ENCODE assay signal across 21 mouse cellular contexts in the genomic region with DNA sequence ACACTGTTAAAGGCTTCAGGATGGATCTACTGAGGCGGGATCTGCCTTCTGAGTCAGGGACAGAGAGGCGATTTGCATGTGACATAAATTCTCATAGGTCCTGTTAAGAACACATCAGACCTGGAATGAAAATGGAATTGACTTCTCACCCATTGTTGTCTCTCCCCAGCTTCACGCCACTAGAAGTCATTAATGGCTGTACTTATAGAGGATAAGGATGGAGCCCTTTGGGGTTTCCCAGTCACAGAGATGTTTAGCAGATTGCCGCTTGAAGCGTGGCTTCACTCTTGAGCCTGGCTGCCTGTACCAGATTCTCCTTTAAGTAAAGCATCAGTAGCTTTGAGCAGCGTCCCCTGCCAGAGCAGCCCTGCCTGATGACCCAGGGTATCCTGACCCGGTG.
DNase-seq lines count a peak whose midpoint lies in the region; ATAC-seq lines count a peak whose summit lies in the region.
"Had no signal": no experiment of that assay in that cellular context is flagged by ENCODE, and none has a peak within 500 bp of the region (broad histone marks: within the 10 kb centered on the region; RNA-seq: fewer than 3 reads in every experiment).

No protein-coding gene starts in this region.

- 76% methylated on average over 7 of the region's 7 CpGs for WGBS in forebrain, embryonic 13.5 days
- WGBS in forebrain, embryonic 14.5 days: 87% methylated on average over 7 of the region's 7 CpGs
- 37% methylated on average over 7 of the region's 7 CpGs for WGBS in midbrain, embryonic 13.5 days
- WGBS in midbrain, embryonic 10.5 days: 72% methylated on average over 7 of the region's 7 CpGs
- WGBS in midbrain, embryonic 16.5 days: 31% methylated on average over 7 of the region's 7 CpGs

- no peak overlapping the region for H3K4me2 ChIP-seq in forebrain, embryonic 13.5 days
- no peak overlapping the region for H3K4me2 ChIP-seq in forebrain, embryonic 14.5 days (ENCODE audit: low read length)
- no peak overlapping the region for H3K4me2 ChIP-seq in midbrain, embryonic 13.5 days (replicated peaks)
- no peak overlapping the region for H3K4me2 ChIP-seq in midbrain, embryonic 16.5 days (ENCODE audit: low read length)
- H3K4me2 ChIP-seq: embryonic facial prominence, embryonic 12.5 days; heart, embryonic 12.5 days had no signal

- no peak overlapping the region for H3K4me3 ChIP-seq in forebrain, embryonic 13.5 days
- H3K4me3 ChIP-seq in forebrain, embryonic 14.5 days (ENCODE audit: low read depth, low read length): no peak overlapping the region
- no peak overlapping the region for H3K4me3 ChIP-seq in midbrain, embryonic 13.5 days (replicated peaks)
- no peak overlapping the region for H3K4me3 ChIP-seq in midbrain, embryonic 10.5 days
- no peak overlapping the region for H3K4me3 ChIP-seq in midbrain, embryonic 16.5 days (ENCODE audit: low read depth, low read length)
- H3K4me3 ChIP-seq: embryonic facial prominence, embryonic 12.5 days; heart, embryonic 12.5 days had no signal

- no peak for DNase-seq in forebrain, embryonic 14.5 days (ENCODE audit: low spot score)
- DNase-seq in midbrain, embryonic 10.5 days (ENCODE audit: low spot score): no peak
- DNase-seq in right cerebral cortex, postnatal 36 days (ENCODE audit: low spot score in 2 of 2): no peak
- no peak for DNase-seq in right cerebral cortex, adult 2 months (ENCODE audit: low spot score in 2 of 2)
- DNase-seq: adrenal gland, adult 8-10 months; adrenal gland, postnatal 36 days; B cell, adult 2 months; cerebellum, adult 11 months; cerebellum, adult 8-10 months; cerebellum, postnatal 14 days; forebrain, postnatal 0 days; gastrocnemius, postnatal 14 days; heart, postnatal 36 days had no signal

- H3K9me3 ChIP-seq in forebrain, embryonic 13.5 days (replicated peaks): no peaks in the 10 kb centered on the region
- H3K9me3 ChIP-seq in forebrain, embryonic 14.5 days (replicated peaks; ENCODE audit: control insufficient read depth, low read length): no peaks in the 10 kb centered on the region
- H3K9me3 ChIP-seq in midbrain, embryonic 13.5 days: no peaks in the 10 kb centered on the region
- H3K9me3 ChIP-seq in midbrain, embryonic 10.5 days (replicated peaks): no peaks in the 10 kb centered on the region
- no peaks in the 10 kb centered on the region for H3K9me3 ChIP-seq in midbrain, embryonic 16.5 days (replicated peaks; ENCODE audit: control insufficient read depth, low read length, poor library complexity, severe bottlenecking)
- H3K9me3 ChIP-seq: embryonic facial prominence, embryonic 12.5 days; heart, embryonic 12.5 days had no signal

- peak overlapping the region; percentile 25; the same call in 1 of the 2 replicates for H3K27ac ChIP-seq in forebrain, embryonic 13.5 days
- H3K27ac ChIP-seq in forebrain, embryonic 14.5 days (ENCODE audit: low read depth, low read length): no peak overlapping the region
- peak overlapping the region; percentile 64; the same call in 1 of the 2 replicates for H3K27ac ChIP-seq in midbrain, embryonic 13.5 days
- no peak overlapping the region for H3K27ac ChIP-seq in midbrain, embryonic 10.5 days (replicated peaks)
- H3K27ac ChIP-seq in midbrain, embryonic 16.5 days (ENCODE audit: low read length): no peak overlapping the region
- H3K27ac ChIP-seq: embryonic facial prominence, embryonic 12.5 days; hindbrain, postnatal 0 days had no signal

- no peaks in the 10 kb centered on the region for H3K36me3 ChIP-seq in forebrain, embryonic 13.5 days (ENCODE audit: poor library complexity, severe bottlenecking)
- no peaks in the 10 kb centered on the region for H3K36me3 ChIP-seq in forebrain, embryonic 14.5 days (ENCODE audit: control insufficient read depth, insufficient read depth, low read length)
- no peaks in the 10 kb centered on the region for H3K36me3 ChIP-seq in midbrain, embryonic 13.5 days
- H3K36me3 ChIP-seq in midbrain, embryonic 10.5 days: no peaks in the 10 kb centered on the region
- H3K36me3 ChIP-seq in midbrain, embryonic 16.5 days (ENCODE audit: control insufficient read depth, insufficient read depth, low read length): no peaks in the 10 kb centered on the region
- H3K36me3 ChIP-seq: embryonic facial prominence, embryonic 12.5 days; G1E; heart, embryonic 12.5 days had no signal

- no peak overlapping the region for H3K9ac ChIP-seq in forebrain, embryonic 13.5 days
- no peak overlapping the region for H3K9ac ChIP-seq in forebrain, embryonic 14.5 days (ENCODE audit: low read length)
- H3K9ac ChIP-seq in midbrain, embryonic 13.5 days (replicated peaks): no peak overlapping the region
- H3K9ac ChIP-seq in midbrain, embryonic 16.5 days (ENCODE audit: low read depth, low read length): 0 out of 2 replicates have a peak overlapping the region, but pooled peaks have one; percentile 1
- H3K9ac ChIP-seq: embryonic facial prominence, embryonic 12.5 days; forebrain, postnatal 0 days; heart, embryonic 12.5 days had no signal

- no peak for ATAC-seq in forebrain, embryonic 13.5 days
- ATAC-seq in forebrain, embryonic 14.5 days: no peak
- ATAC-seq in midbrain, embryonic 13.5 days: peak; percentile 48; the same call in 1 of the 2 replicates
- no peak for ATAC-seq in midbrain, embryonic 16.5 days
- ATAC-seq: CD4-positive, CD25-positive, alpha-beta regulatory T cell, adult 4 months; forebrain, postnatal 0 days; hindbrain, postnatal 0 days had no signal

- peaks cover 6% of the 10 kb centered on the region for H3K4me1 ChIP-seq in forebrain, embryonic 13.5 days
- H3K4me1 ChIP-seq in forebrain, embryonic 14.5 days (ENCODE audit: control insufficient read depth, insufficient read depth, low read length): no peaks in the 10 kb centered on the region
- H3K4me1 ChIP-seq in midbrain, embryonic 13.5 days (replicated peaks): peaks cover 22% of the 10 kb centered on the region
- peaks cover 12% of the 10 kb centered on the region for H3K4me1 ChIP-seq in midbrain, embryonic 10.5 days
- H3K4me1 ChIP-seq in midbrain, embryonic 16.5 days (ENCODE audit: control insufficient read depth, insufficient read depth, low read length): peaks cover 15% of the 10 kb centered on the region
- H3K4me1 ChIP-seq: embryonic facial prominence, embryonic 12.5 days; heart, embryonic 12.5 days had no signal

- H3K27me3 ChIP-seq in forebrain, embryonic 13.5 days: no peaks in the 10 kb centered on the region; the same call in 1 of the 2 replicates
- H3K27me3 ChIP-seq in forebrain, embryonic 14.5 days (replicated peaks; ENCODE audit: control insufficient read depth, insufficient read depth, low read length): no peaks in the 10 kb centered on the region
- H3K27me3 ChIP-seq in midbrain, embryonic 13.5 days: no peaks in the 10 kb centered on the region
- H3K27me3 ChIP-seq in midbrain, embryonic 10.5 days (ENCODE audit: low read depth, poor library complexity, severe bottlenecking): no peaks in the 10 kb centered on the region
- H3K27me3 ChIP-seq in midbrain, embryonic 16.5 days (ENCODE audit: control insufficient read depth, insufficient read depth, low read depth, low read length): no peaks in the 10 kb centered on the region
- H3K27me3 ChIP-seq: embryonic facial prominence, embryonic 12.5 days; heart, embryonic 12.5 days had no signal

Comparison
In these comparisons a context has a peak if more than half of its experiments do, and no peak if none do; other contexts are left out.
1. H3K27ac ChIP-seq: peak in forebrain, embryonic 13.5 days (single experiment) and midbrain, embryonic 13.5 days (single experiment); none in forebrain, embryonic 14.5 days (single experiment), midbrain, embryonic 10.5 days (single experiment) and midbrain, embryonic 16.5 days (single experiment).